Mouse (Mus musculus) bone marrow macrophage, adult 2 months (primary cell): ENCODE measurements around the gene Tgm6. TPM values are rescaled to one million over a fixed set of nuclear protein-coding genes. Genes with fewer than 3 reads are reported as not detected.

ENCODE experiments used
- H3K27ac ChIP-seq: 2 replicates; pipeline ENCODE4 v1.5.1; 2012; ENCODE audit warnings: low read depth, low read length; ENCODE audit not compliant: insufficient read depth
- H3K4me1 ChIP-seq: 2 replicates; pipeline ENCODE4 v1.6.1; 2012; ENCODE audit warnings: low read length; ENCODE audit not compliant: control insufficient read depth, insufficient read depth
- H3K4me3 ChIP-seq: 2 replicates; pipeline ENCODE4 v1.5.1; 2012; ENCODE audit warnings: mild to moderate bottlenecking, low read length, moderate library complexity; ENCODE audit not compliant: insufficient read depth
- CTCF ChIP-seq: IDR thresholded peaks from 2 replicates; pipeline ENCODE4 v1.5.1; 2012; ENCODE audit warnings: low read depth, mild to moderate bottlenecking, low read length, moderate library complexity
- POLR2A ChIP-seq: IDR thresholded peaks from 2 replicates; pipeline ENCODE4 v1.6.1; 2012; ENCODE audit warnings: mild to moderate bottlenecking, low read depth, low read length, borderline replicate concordance
- polyA plus RNA-seq: library from polyadenylated mRNA; stranded (reverse); fragments of >200 nt; gene quantifications from 2 replicates; pipeline ENCODE4 v1.2.4, GENCODE M21; 2012; ENCODE audit not compliant: missing spikeins, insufficient read depth, insufficient read length

Gene Tgm6
- polyA plus RNA-seq, 1 experiment: not detected

GRCm38 (mm10) chr2:130144703-130145324 lies 32.6 kb downstream of the Tgm6 start:
- Histone ChIP-seq H3K27ac (no peak overlapping the region), H3K4me3 (no peak overlapping the region), H3K4me1 (no peaks in the 10 kb centered on the region)
- TF ChIP-seq POLR2A (no peak), CTCF (no peak)

- H3K27ac ChIP-seq: no peak overlapping the region
- no peak overlapping the region for H3K4me3 ChIP-seq
These were observed 34.0 kb downstream of the Tgm6 start for GRCm38 (mm10) chr2:130146089-130146668.

GRCm38 (mm10) chr2:130155171-130155570 lies 43.0 kb downstream of the Tgm6 start:
- Histone ChIP-seq H3K4me3 (no peak overlapping the region), H3K27ac (no peak overlapping the region), H3K4me1 (no peaks in the 10 kb centered on the region)
- TF ChIP-seq CTCF (no peak), POLR2A (no peak)

More at GRCm38 (mm10) chr2:130146089-130146668, 34.0 kb downstream of the Tgm6 start:
- H3K4me1 ChIP-seq: no peaks in the 10 kb centered on the region
- no peak for TF ChIP-seq POLR2A
- TF ChIP-seq CTCF: no peak

GRCm38 (mm10) chr2:130155851-130156250 lies 43.6 kb downstream of the Tgm6 start:
- H3K4me3 ChIP-seq: no peak overlapping the region
- H3K4me1 ChIP-seq: no peaks in the 10 kb centered on the region
- TF ChIP-seq POLR2A: no peak
- TF ChIP-seq CTCF: no peak
- H3K27ac ChIP-seq: no peak overlapping the region

GRCm38 (mm10) chr2:130157231-130158087 lies 45.2 kb downstream of the Tgm6 start:
- no peak for TF ChIP-seq CTCF
- no peak for TF ChIP-seq POLR2A
- no peaks in the 10 kb centered on the region for H3K4me1 ChIP-seq
- H3K27ac ChIP-seq: no peak overlapping the region
- H3K4me3 ChIP-seq: no peak overlapping the region

- Histone ChIP-seq H3K27ac (no peak overlapping the region), H3K4me1 (no peaks in the 10 kb centered on the region), H3K4me3 (no peak overlapping the region)
- TF ChIP-seq POLR2A (no peak), CTCF (no peak)
These were observed 45.8 kb downstream of the Tgm6 start for GRCm38 (mm10) chr2:130158088-130158437.

- H3K4me3 ChIP-seq: no peak overlapping the region
- TF ChIP-seq CTCF (no peak), POLR2A (no peak)
- no peak overlapping the region for H3K27ac ChIP-seq
- H3K4me1 ChIP-seq: no peaks in the 10 kb centered on the region
These were observed 50.5 kb downstream of the Tgm6 start for GRCm38 (mm10) chr2:130162701-130163100.

- H3K27ac ChIP-seq: no peak overlapping the region
- no peaks in the 10 kb centered on the region for H3K4me1 ChIP-seq
- no peak overlapping the region for H3K4me3 ChIP-seq
- TF ChIP-seq CTCF (0 out of 2 replicates have a peak, but pooled peaks have one; percentile 10), POLR2A (no peak)
These were observed 54.3 kb downstream of the Tgm6 start for GRCm38 (mm10) chr2:130166311-130167214.

GRCm38 (mm10) chr2:130167861-130168260 lies 55.6 kb downstream of the Tgm6 start:
- TF ChIP-seq CTCF: peak; percentile 66
- TF ChIP-seq POLR2A: no peak
- H3K4me1 ChIP-seq: no peaks in the 10 kb centered on the region
- H3K4me3 ChIP-seq: no peak overlapping the region
- H3K27ac ChIP-seq: no peak overlapping the region
